8 mouse cellular contexts compared by ENCODE assay signal in the genomic region with DNA sequence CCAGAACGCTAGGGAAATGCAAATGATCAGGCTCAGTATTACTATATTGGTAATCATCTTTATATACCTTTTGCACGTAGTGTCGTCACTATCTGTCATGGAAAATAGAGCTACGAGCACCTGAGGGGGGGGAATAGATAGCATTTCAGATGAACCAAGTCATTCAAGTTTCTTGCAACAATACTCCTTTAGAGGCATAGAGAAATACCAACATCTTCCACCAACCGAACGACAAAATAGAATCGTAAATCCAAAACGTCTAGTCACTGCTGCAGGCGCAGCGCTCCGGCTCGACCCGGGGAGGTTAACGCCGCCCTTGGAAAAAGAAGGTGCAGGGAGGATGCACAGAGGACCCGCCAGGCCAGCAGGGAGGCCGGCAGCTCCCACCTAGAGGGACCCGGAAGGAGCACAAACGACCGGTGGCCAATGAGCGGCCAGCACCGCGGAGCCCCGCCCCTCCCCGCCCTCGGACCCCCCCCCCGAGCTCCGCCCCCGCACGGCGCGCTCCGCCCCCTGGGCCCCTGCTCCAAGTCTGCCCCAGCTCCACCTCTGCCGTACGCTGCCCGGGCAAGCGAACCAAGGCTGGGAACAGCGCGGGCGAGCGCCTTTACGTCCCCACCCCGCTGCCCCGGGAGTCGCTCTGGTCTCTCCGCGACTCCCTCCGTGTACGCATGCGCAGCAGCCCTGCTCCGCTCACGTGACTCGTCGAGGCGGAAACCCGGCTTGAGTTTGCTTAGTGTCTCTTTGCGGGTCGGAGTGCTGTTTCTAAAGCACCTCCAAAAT. TPM values are rescaled to one million over a fixed set of nuclear protein-coding genes. Genes with fewer than 3 reads are reported as not detected.
A peak's percentile ranks its signal among the peaks of the same experiment; 100 is the strongest.
DNase-seq lines count a peak whose midpoint lies in the region; ATAC-seq lines count a peak whose summit lies in the region.

A gene (minus strand): TSS at position 662 of the 783 bp plus-strand sequence.

- H3K9me3 ChIP-seq in hindbrain, embryonic 15.5 days, result no peaks in the 10 kb centered on the region

- no peaks in the 10 kb centered on the region for H3K27me3 ChIP-seq in hindbrain, embryonic 15.5 days

- peak within 1 kb of the TSS; percentile 76 for H3K9ac ChIP-seq in hindbrain, embryonic 15.5 days

- peak within 1 kb of the TSS; percentile 84 for H3K4me3 ChIP-seq in hindbrain, embryonic 15.5 days

- peaks cover 23% of the 10 kb centered on the region for H3K4me1 ChIP-seq in hindbrain, embryonic 15.5 days (replicated peaks)

- DNase-seq in R1 (ENCODE audit: low read depth, low spot score), result peak; percentile 97
- DNase-seq in cerebellum, postnatal 25 days, result peak; percentile 97 to 99
- DNase-seq in frontal cortex, postnatal 36 days (ENCODE audit: low spot score in 2 of 2), result peak; percentile 92 to 93
- peak; percentile 89 for DNase-seq in left cerebral cortex, adult 11 months (ENCODE audit: low spot score)
- peak; percentile 97 to 99 for DNase-seq in lung, postnatal 4 days
- peak; percentile 95 for DNase-seq in retina, postnatal 7 days (ENCODE audit: low read depth, low spot score)
- peak; percentile 97 for DNase-seq in urinary bladder, adult 2 months (ENCODE audit: low spot score)

- peak; percentile 98 for ATAC-seq in hindbrain, embryonic 15.5 days (ENCODE audit: low FRiP score, low read depth)

- under 1% methylated on average over 53 of the region's 58 CpGs for WGBS in hindbrain, embryonic 15.5 days

- H3K36me3 ChIP-seq in hindbrain, embryonic 15.5 days, result peaks cover 4% of the 10 kb centered on the region; the same call in 1 of the 2 replicates

- peak within 1 kb of the TSS; percentile 65 for H3K4me2 ChIP-seq in hindbrain, embryonic 15.5 days

- H3K27ac ChIP-seq in hindbrain, embryonic 15.5 days (replicated peaks), result peak within 1 kb of the TSS; percentile 96

RNA-seq across cellular contexts. Expression of the gene that starts here (rescaled TPM):
- 30.9 and 33.6 TPM in 2 replicates for polyA plus RNA-seq in hindbrain, embryonic 15.5 days (2015; fragmentation: Nextera tagmentation; extraction: Ambion mirVana)
- 18.8 and 19.4 TPM in 2 replicates for polyA plus RNA-seq in urinary bladder, adult 2 months (2012; rRNA removed)

Comparison
In these comparisons a context has a peak if more than half of its experiments do, and no peak if none do; other contexts are left out.
1. Peak in every context shown above with its lines: DNase-seq, ATAC-seq, H3K4me3 ChIP-seq and H3K27ac ChIP-seq.